Mouse (Mus musculus): ENCODE results near the gene Itga10. TPM values are rescaled to one million over a fixed set of nuclear protein-coding genes. Genes with fewer than 3 reads are reported as not detected.
"Not testable (repeated sequence)": the region's sequence is repeated elsewhere in the genome, so short reads cannot be mapped to it uniquely, and the experiment has no call there.

Itga10 gene
- total RNA-seq, 2 experiments from 2014 or later = 1.1 to 1.7 TPM

DNA sequence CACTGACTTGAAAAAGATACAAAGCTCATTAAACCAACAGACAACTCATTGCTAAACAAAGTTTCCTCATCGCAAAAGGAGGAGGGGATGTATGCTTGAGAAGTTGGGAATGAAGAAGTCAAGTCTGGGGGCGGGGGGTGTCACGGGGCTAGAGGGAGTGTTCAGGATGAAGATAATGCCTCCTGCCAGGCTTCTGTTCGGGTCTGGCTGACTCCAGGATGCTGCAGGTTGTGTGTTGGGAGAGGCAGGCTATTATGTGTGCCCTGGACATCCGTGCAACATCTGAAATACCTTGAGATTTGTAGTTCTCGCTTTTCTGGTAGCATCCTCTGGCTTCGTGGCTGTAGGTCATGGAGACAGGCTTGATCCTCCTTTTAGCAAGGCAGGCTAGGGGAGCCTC, 33.1 kb downstream of the Itga10 start:
- DNase-seq (ENCODE audit: extremely low spot score in 1 of 2, low spot score in 1 of 2) = no peak

- no peak for DNase-seq (ENCODE audit: extremely low spot score in 1 of 2, low spot score in 1 of 2)
Measured at GRCm38 (mm10) chr3:96679159-96679674, 33.8 kb downstream of the Itga10 start.

DNA sequence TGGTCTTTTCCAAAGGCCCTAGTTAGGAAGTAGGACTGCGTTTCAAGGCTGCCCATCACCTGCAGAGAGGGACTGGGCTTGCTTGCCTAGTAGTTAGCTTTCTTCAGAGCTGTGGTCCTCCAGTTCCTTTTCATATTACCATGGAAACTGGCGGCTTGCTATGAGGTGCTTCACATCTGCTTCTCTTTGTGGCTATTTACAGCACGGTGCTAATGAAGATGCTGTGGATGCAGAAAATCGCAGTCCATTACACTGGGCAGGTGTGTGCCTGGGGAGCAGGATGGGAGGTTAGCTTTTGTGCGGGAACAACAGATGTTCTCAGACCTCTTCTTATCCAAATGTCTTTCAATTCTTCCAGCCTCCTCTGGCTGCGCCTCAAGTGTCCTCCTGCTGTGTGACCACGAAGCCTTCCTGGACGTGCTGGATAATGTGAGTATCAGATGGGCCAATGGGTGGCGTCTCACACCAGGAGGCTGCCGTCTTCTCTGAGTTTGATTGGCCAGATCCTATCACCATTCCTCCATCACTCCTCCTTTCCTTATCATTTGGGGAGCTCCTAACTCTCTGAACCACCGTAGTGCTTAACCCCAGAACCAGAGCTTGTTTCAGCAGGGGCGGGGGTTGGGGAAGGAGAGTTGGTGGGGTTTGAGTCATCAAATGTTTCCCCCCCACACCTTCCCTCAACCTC, 35.0 kb downstream of the Itga10 start:
- DNase-seq (ENCODE audit: extremely low spot score in 1 of 2, low spot score in 1 of 2) = no peak

GRCm38 (mm10) chr3:96683496-96683895, 38.1 kb downstream of the Itga10 start:
- no peak for DNase-seq (ENCODE audit: extremely low spot score in 1 of 2, low spot score in 1 of 2)

- no peak for DNase-seq (ENCODE audit: extremely low spot score in 1 of 2, low spot score in 1 of 2)
Measured at GRCm38 (mm10) chr3:96684151-96684821, 38.9 kb downstream of the Itga10 start.

- DNase-seq (ENCODE audit: extremely low spot score in 1 of 2, low spot score in 1 of 2) = no peak
Measured at GRCm38 (mm10) chr3:96684822-96685156, 39.4 kb downstream of the Itga10 start.

DNA sequence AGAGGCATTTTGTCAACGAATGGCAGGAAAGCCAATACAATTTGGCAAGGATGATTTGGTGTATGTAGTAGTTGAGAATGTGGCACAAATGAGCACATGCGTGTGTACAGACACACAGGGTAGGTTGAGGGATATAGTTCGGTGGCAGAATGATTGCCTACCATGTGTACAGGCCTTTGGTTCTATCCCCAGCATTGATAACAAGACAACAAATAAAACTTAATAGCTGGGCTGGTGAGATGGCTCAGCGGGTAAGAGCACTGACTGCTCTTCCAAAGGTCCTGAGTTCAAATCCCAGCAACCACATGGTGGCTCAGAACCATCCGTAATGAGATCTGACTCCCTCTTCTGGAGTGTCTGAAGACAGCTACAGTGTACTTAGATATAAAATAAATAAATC, 40.7 kb downstream of the Itga10 start:
- not testable (repeated sequence) for DNase-seq (ENCODE audit: extremely low spot score in 1 of 2, low spot score in 1 of 2)

DNA sequence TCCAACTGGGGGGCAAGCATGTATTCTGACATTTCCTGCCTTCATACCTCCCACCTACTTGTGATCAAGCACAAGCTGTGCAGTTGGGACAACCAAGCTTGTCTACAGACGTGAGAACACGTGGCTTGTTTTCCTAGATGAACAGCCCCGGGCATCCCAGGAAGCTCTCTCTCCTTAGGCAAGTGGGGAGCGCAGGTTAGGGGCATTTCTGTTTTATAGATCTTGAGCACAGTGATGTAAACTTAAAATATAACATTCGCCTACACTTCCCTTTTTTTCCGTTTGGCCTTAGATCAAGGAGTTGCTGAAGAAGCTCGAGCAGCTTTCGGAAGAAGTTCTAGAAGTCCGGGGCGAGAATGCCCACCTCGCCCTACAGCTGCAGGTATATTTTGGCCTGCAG, 43.5 kb downstream of the Itga10 start:
- DNase-seq (ENCODE audit: extremely low spot score in 1 of 2, low spot score in 1 of 2) = no peak

DNA sequence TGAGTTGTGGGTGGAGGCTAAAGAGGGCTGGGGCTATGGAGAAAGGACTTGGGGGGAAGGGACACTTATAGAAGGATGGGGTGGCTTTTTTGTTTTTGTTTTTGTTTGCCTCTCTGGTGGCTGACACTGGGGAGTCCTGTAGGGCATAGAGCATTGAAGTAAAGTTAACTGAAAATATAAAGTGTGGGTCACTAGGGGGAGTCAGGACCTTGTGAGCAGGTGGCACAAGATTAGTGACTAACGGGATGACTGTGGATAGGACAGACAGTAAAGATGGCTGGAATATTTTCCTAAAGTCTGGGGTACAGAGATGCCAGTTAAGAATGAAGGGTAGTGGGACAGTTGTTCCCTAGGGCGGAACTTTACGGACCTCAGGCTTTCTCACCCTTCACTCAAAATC, 44.9 kb downstream of the Itga10 start:
- no peak for DNase-seq (ENCODE audit: extremely low spot score in 1 of 2, low spot score in 1 of 2)

DNA sequence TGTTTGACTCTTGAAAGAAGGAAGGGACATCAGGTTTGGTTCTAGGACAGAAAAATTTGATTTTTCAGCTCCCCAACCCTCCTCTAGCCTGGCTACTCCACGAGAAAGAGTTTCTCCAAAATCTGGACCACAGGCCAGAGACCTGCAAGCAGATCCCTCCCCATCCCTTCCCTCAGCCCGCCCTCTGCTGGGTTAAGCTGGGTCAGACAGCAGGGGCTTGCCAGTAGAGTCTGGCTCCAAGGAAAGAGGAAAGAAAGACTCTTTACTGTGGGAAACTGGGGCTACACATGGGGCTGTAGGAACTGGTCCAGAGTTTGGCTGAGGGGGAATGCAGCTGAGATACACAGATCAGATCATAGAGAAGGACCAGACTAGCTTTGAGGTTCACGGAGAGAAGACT, 47.1 kb downstream of the Itga10 start:
- no peak for DNase-seq (ENCODE audit: extremely low spot score in 1 of 2, low spot score in 1 of 2)

GRCm38 (mm10) chr3:96693579-96693978, 48.2 kb downstream of the Itga10 start:
- DNase-seq (ENCODE audit: extremely low spot score in 1 of 2, low spot score in 1 of 2) = no peak

DNA sequence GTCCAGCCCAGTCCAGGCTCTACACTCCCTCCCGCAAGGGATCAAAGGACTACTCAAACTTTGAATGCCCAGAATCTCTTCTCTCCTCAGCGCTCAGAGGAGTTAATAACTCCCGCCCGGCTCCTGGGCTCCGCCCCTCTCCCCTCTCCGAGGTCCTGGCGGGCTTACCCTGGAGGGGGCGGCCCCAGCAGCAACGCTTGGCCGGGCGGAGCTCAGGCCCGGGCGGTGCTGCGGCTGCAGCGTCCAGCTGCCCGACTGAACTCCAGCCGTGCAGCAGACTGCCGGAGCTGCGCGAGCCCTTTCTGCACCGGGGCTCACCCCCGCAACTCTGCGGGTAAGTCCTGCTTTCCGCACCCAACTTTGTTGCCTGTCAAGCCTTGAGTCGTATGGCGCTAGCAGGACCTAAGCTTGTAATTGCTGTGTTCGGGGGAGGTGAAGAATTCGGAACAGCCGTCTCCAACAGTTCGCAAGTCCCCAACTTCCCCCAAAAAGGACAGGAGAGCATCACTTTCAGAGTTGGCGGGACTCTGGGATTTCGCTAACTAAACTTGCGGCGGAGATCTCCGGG, 50.9 kb downstream of the Itga10 start, which contains the start of gene Pias3:
TSS of gene Pias3 (plus strand) at position 187 of the 568 bp plus-strand sequence.
- peak in 1 of 2 experiments; percentile 26 for DNase-seq (ENCODE audit: extremely low spot score in 1 of 2, low spot score in 1 of 2)

DNA sequence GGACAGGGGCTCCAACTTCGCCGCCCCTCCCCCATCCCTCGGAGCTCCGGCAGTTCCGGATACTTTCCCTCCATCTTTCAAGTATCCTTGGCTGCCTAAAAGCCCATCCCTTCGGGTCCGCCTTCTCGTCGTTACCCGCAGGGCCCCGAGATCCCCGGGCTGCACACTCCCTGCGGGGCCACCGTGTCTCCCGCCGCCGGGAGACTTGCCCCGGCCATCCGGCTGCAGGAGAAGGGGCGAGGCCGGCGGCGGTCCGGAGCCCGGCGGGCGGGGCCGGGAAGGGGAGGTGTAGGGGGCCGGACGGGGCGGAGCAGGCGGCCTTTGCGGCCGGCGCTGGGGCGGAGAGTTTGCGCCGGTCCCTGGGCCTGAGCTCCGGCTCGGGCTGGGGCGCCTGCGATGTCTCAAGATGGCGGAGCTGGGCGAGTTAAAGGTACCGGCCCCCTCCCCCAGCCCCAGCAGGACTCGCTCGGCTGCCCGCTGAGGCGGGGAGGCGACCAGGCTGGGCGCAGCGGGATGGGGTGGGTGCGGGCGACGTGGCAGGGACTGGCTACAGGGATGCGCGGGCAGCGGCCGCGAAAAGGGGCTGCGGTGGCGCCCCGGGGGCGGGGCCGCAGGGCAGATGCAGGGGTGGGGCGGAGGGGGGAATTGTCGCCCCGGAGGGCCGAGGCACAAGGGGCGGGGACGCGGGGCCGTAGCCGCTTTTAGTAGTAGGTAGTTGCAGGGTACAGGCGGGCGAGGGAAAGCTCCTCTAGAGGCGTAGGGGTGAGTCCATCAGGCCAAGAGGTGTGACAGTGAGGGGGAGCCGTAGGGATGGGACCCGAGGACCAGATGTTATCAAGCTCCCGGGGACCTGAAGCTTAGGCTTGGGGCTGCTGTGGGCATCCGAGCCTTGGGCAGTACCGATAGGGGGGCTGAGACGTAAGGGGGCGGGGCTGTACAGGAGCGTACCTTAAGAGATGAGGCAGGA, 51.7 kb downstream of the Itga10 start:
- peak; percentile 56 to 68 for DNase-seq (ENCODE audit: extremely low spot score in 1 of 2, low spot score in 1 of 2)

- no peak for DNase-seq (ENCODE audit: extremely low spot score in 1 of 2, low spot score in 1 of 2)
Measured at GRCm38 (mm10) chr3:96698993-96699690, 53.8 kb downstream of the Itga10 start.

DNA sequence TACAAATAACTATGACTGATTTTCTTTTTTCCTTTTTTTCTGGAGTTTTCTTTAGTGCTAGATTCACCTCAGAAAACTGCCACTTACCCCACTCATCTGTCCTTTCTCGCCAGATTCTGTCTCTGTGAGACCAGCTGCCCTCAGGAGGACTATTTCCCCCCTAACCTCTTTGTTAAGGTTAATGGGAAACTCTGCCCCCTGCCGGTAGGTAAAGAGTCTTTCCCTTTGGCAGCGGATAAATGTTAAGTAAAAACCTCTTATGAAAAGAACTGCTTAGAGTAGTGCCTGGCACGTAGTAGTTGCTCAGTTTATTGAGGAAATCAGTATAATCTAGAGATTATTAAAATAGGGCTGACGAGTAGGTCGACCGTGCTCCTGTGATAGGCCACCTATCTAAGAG, 55.0 kb downstream of the Itga10 start:
- DNase-seq (ENCODE audit: extremely low spot score in 1 of 2, low spot score in 1 of 2) = peak in 1 of 2 experiments; percentile 41

DNA sequence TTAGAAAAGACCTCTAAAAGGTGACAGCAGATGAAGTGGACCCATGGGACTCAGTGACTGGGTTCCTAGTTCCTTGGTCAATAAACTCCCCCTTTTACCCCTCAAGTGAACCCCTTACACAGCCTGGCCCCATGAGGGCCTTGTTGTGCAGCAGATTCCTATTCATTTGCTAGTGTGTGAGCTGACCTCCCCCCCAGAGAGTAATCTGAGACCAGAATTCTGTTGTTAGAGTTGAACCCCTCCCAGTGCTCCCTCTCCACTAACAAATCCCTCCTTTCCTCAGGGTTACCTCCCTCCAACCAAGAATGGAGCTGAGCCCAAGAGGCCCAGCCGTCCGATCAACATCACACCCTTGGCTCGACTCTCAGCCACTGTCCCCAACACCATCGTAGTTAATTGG, 55.6 kb downstream of the Itga10 start:
- DNase-seq (ENCODE audit: extremely low spot score in 1 of 2, low spot score in 1 of 2) = no peak

DNA sequence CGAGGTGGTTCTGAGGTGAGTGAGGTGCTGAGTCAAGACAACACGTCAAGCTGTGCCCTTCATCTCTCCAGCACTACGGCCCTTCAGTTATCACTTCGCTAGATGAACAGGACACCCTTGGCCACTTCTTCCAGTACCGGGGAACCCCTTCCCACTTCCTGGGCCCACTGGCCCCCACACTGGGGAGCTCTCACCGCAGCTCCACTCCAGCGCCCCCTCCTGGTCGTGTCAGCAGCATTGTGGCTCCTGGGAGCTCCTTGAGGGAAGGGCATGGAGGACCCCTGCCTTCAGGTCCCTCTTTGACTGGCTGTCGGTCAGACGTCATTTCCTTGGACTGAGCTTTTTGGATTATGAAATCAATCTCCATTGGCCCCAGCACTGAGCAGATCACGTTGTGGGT, 59.4 kb downstream of the Itga10 start:
- no peak for DNase-seq (ENCODE audit: extremely low spot score in 1 of 2, low spot score in 1 of 2)

DNA sequence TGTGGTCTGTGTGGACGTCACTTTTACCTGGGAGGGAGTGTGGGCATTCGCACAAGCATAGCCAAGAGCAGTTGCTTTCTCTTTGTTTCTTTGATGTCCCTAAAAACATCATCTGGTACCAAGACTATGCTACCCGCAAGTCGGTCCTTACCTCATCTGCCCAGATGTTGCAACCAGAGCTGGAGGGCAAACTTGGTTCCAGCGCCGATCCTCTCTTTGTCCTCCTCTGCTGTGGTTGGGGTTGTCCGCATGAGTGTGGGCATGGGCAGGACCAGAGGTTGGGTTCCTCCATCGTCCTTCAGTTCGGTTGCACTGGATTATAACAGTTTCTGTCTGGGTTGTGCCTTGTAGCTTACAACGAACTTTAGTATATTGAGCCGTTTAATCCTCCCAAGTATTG, 60.8 kb downstream of the Itga10 start:
- DNase-seq (ENCODE audit: extremely low spot score in 1 of 2, low spot score in 1 of 2) = no peak

DNA sequence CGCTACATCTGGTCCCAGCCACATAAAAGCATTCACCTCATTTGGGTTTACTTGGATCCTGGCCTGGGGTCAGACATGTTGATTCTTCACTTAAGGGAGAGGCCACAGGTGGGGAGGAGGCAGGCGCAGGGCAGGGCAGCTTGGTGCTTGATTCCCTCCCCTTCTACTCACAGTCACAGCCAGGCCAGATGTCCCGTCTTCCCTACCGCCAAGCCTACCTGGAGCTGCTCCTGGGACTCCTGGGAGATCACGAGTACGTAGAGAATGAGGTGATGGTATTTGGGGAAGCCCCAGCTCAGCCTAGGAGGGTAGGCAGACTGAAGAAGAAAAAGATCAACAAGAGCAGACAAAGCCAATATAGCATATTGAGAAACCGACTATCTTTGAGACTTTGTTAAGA, 61.6 kb downstream of the Itga10 start:
- no peak for DNase-seq (ENCODE audit: extremely low spot score in 1 of 2, low spot score in 1 of 2)

Measured in layer of hippocampus, postnatal 25 days (tissue).